Mouse (Mus musculus) inflammation-experienced regulatory T-cells (primary cell): ENCODE measurements around the gene Tmem231. TPM values are rescaled to one million over a fixed set of nuclear protein-coding genes. Genes with fewer than 3 reads are reported as not detected.

Experiments used
- polyA plus RNA-seq, 2 experiments: library from polyadenylated mRNA; unstranded; fragments of 100-300 nt; shearing (Covaris generic); gene quantifications; one replicate each; pipeline ENCODE4 v1.2.1; 2017

Gene Tmem231
- 1 to 10 TPM; 2.4 to 3.3 TPM for polyA plus RNA-seq

DNA sequence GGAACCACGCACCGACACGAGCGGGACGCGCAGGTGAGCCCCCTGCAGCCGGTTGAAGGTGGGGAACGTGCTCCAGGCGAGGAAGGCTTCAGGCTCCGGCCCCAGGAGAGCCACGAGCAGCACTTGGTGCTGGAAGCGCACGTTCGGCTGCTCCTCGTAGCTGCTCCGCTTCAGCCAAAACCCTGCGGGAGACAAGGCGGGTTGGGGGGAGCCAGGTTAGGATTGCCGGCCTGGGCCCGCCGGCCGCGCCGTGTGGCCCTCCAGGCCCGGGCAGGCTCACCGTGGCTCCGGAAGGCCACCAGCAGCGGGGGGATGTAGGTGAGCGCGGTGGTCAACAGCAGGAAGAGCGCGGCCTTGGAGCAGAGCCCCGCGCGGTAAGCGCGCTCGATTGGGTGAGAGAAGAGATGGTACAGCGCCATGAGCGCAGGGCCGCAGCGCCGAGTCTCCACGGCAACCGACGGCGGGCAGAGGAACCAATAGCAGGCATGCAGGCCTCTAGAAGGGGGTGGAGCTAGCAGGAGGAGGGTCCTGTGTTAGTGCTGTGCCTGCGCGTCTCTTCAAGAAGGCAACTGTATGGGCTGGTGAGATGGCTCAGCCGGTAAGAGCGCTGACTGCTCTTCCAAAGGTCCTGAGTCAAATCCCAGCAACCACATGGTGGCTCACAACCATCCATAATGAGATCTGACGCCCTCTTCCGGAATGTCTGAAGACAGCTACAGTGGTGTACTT lies at the start of gene Tmem231:
Tmem231 (minus strand) TSS at position 534 of the 729 bp plus-strand sequence.

GRCm38 (mm10) chr8:111940171-111941100 lies 6.8 kb upstream of the Tmem231 start, which contains the start of gene Gabarapl2:
Gabarapl2 (plus strand) TSS chr8:111940703.

GRCm38 (mm10) chr8:111909621-111910450 lies 23.8 kb downstream of the Tmem231 start, which contains the start of gene Chst5:
Chst5 (minus strand) TSS chr8:111910447.

GRCm38 (mm10) chr8:111876355-111876948 lies 57.2 kb downstream of the Tmem231 start, which contains the start of gene Tmem170:
Tmem170 (minus strand) TSS chr8:111876750.

Other genes starting within 250 kb of the Tmem231 start
- gene Ctrb1, start 242.9 kb downstream of the Tmem231 start, polyA plus RNA-seq, result 1 to 10 TPM in 1 of 2 experiments, not detected in 1; 1.5 TPM
- 1 to 10 TPM; 2.3 to 9.2 TPM for gene Bcar1, start 190.1 kb downstream of the Tmem231 start, polyA plus RNA-seq
- gene Cfdp1, start 79.6 kb downstream of the Tmem231 start, polyA plus RNA-seq, result 100 to 1,000 TPM in 1 of 2 experiments, 10 to 100 TPM in 1; 85.8 to 104 TPM
- 1 to 10 TPM; 1.2 to 1.7 TPM for gene Tmem170, start 57.1 kb downstream of the Tmem231 start, polyA plus RNA-seq
- gene Chst5, start 23.4 kb downstream of the Tmem231 start, polyA plus RNA-seq, result under 1 TPM in 1 of 2 experiments, not detected in 1; 0.81 TPM
- gene Gabarapl2, start 6.8 kb upstream of the Tmem231 start, polyA plus RNA-seq, result 100 to 1,000 TPM; 290 to 365 TPM
- gene Adat1, start 58.4 kb upstream of the Tmem231 start, polyA plus RNA-seq, result 1 to 10 TPM; 9.2 to 9.3 TPM
- gene Kars, start 77.4 kb upstream of the Tmem231 start, polyA plus RNA-seq, result 100 to 1,000 TPM in 1 of 2 experiments, 10 to 100 TPM in 1; 88.5 to 100 TPM
- 10 to 100 TPM; 30.2 to 30.5 TPM for gene Terf2ip, start 77.5 kb upstream of the Tmem231 start, polyA plus RNA-seq
- 1 to 10 TPM in 1 of 2 experiments, under 1 TPM in 1; 0.72 to 1.2 TPM for gene Gm6793, start 81.2 kb upstream of the Tmem231 start, polyA plus RNA-seq